Mouse (Mus musculus) hindlimb bud, embryonic 11.5 days (tissue): ENCODE measurements around the gene Rchy1.

ENCODE experiments used
- DNase-seq: peaks from one replicate; pipeline ENCODE4 v3.0.0-alpha.2; 2012; ENCODE audit warnings: low read depth, low spot score; ENCODE audit errors: extremely low spot score

Rchy1 gene

DNA sequence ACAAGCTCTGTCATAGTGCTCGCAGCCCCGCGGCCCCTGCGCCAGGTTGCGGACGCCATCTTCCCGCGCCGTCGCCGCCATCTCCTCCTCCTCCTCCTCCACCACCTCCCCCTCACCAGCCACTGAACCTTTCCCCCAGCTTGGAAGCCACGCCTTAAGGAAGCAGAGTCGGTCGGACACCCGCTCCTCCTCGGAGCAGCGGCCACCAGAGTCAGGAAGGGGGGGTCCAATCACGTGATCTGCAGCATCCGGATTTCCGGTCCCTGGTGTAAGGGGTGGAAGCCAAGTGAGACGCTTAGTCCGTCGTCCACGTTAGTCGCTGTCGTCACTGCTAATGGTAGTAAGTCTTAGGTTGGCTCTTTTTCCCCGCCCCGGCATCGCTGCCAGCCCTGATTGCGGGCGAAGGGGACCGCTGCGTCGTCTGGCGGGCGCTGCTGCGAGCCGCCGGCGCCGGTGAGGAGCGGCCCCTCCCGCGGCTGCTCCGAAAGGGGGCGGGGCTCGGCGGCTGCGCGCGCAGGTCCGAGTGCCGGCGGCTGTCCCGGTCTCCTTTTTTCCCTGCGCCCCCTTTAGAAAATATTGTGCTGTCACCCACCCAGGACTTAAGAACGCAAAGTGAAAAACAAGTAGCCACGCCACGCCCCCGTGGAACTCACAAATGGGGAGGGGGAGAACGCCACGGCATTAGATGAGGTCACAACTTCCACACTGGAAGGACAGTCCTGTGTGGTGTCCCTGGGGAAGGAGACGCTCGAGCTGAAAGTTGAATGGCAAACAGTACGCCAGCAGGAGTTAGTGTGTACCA, at the start of gene Rchy1:
TSS of gene Rchy1 (minus strand) at position 430 of the 802 bp plus-strand sequence.
- peak; percentile 71 for DNase-seq

DNA sequence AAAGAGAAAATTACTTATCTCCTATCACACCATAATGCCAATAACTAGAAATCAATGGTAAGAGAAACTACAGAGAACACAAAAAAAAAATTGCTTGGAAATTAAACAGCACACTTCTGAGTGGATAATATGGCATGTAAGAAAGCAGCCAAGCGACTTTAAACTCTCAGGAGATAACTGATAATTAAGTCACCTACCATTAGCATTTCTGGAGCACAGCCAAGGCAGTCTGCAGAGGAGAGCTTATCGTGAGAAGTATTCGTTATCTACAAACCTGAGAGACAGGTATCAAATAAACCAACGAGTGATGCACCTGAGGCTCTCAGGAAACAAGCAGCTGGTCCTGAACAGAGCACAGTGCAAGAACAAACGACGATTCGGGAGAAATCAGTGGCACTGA, 48.9 kb upstream of the Rchy1 start:
- DNase-seq, result no peak

DNA sequence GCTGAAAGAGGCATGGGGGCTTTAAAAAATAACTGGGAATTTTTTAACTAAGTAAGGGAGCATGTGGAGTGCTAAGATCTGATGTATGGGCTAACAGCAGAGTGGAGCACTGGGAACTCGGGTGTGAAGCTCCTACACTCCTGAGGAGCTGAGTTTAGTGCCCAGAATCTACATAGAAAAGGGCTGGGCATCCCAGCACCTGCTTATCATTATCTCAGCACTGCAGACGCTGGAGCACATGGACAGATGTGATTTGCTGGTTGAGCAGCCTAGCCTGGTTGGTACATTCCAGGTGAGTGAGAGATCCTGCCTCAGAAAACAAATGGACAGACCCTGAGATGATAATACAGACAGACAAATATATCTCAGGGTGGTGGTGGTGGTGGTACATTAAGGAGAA, 47.0 kb upstream of the Rchy1 start:
- no peak for DNase-seq

DNA sequence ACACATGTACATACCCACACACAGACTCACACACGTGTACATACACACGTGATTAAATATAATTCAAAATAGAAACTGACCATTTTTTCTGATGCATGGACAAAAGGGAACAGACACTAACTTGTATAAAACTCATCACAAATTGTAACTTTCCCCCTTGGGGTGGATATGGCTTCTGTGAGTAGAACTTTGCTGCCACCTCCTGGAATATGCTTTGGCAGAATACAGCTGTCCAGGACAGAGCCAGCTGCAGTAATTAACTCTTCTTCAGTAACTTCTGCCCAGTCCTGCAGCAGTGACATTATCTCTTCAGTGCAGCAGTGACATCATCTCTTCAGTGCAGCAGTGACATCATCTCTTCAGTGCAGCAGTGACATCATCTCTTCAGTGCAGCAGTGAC, 40.1 kb upstream of the Rchy1 start:
- no peak for DNase-seq

DNA sequence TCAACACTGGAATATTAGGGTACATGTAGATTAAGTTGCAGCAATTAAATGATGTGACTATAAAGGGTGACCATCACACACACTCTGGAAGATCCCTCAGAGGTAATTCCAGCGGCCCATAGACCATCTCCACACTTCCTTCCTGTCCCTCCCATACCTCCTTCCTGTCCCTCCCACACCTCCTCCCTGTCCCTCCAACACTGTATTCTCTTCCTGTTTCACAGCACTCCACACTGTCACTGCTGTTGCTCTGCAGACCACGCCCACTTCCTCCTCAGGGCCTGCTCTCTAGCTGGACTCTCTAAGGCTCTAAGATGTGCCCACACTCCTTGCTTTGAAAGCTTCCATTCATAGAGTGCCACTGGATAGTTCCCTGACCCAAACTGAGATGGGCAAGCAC, 37.9 kb upstream of the Rchy1 start:
- no peak for DNase-seq

- DNase-seq, result no peak
Observed at GRCm38 (mm10) chr5:91994546-91994945, 31.7 kb upstream of the Rchy1 start.

DNA sequence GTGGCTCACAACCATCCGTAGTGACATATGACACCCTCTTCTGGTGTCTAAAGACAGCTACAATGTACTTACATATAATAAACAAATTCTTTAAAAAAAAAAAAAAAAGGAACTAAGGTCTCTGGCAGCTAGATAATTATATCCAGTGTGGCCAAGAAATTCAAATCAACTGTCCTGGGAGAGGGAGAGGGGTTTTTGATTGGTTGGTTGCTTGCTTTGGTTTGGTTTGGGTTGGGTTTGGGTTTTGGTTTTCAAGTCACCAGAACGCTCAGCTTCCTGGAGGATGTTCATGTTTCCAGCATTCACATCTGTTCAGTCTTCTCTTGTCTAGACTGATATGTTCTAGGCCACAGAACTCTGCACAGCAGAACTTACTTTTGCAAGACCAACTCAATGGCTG, 30.2 kb upstream of the Rchy1 start:
- DNase-seq, result no peak

DNA sequence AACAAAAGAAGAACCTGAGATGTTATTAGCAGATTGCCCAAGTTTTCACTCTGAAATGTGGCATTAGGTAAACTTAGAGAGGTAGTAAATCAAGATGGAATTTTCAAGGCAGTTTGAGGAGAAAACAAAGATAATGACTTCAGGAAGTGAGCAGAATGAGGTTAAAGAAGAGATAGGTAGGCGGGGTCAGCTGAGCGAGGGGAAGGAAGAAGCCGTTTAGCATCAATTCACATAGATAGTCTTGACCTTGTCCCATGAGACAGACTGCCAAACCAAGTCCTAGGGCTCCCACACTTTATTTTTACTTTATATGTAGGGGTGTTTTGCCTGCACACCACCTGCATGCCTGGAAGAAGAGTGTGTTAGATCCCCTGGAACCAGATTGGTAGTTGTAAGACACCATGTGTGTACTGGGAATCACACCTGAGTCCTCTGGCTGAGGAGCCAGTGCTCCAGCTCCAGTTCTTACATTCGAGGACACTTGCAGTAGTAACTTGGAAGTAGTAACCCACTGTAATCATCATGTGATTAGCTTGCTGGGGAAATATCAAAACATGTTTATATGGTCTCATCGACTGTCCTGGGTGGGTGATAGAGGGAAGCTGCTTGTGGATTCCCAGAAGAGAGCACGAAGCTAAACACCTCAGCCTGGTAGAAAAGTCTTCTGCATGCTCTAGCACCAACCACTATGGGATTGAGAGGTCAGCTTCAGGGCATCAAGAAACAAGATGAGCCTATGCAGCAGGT, 28.5 kb upstream of the Rchy1 start:
- no peak for DNase-seq

DNA sequence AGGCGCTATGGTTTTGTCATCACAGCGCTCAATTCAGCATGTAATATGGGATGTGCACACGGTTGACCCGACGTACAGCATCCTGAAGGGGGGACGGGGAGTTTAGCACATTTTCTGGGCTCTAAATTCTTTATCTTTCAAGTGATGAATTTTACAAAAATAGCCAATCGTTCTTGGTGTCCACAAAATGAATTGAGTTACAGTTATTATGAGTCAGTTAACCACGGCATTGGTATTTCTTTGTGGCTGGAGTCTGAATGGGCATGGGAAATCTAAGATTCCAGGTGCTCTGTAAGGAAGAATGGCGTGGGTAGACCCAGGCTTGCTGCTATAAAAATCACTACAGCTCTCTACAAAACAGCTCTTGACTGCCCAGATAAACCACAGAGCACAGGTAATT, 26.4 kb upstream of the Rchy1 start:
- no peak for DNase-seq

GRCm38 (mm10) chr5:91987799-91988198, 24.9 kb upstream of the Rchy1 start:
- DNase-seq, result no peak

DNA sequence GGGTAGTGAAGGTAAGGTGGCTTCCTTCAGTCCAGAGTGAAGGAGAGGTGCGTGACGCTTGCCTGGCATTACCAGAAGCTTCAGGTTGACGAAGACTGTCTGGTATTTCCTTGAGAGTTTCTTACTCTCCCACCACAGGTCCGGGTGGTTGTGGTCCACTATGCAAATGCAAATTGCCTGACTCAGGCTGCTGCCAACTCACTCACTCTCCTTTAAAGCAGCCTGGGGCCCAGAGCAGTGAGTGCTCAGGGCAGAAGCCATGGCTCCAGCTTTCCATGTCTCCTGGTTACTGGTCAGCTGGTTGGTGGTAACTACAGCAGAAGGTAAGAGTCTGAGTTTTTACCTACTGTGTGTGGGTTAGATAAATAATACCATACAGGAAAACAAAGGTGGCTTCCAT, 24.4 kb upstream of the Rchy1 start, which contains the start of gene Odaph:
TSS of gene Odaph (plus strand) at position 240 of the 400 bp plus-strand sequence.
- DNase-seq, result no peak

GRCm38 (mm10) chr5:91985721-91986120, 22.9 kb upstream of the Rchy1 start:
- DNase-seq, result no peak

- DNase-seq, result no peak
Observed at GRCm38 (mm10) chr5:91983490-91983889, 20.6 kb upstream of the Rchy1 start.

DNA sequence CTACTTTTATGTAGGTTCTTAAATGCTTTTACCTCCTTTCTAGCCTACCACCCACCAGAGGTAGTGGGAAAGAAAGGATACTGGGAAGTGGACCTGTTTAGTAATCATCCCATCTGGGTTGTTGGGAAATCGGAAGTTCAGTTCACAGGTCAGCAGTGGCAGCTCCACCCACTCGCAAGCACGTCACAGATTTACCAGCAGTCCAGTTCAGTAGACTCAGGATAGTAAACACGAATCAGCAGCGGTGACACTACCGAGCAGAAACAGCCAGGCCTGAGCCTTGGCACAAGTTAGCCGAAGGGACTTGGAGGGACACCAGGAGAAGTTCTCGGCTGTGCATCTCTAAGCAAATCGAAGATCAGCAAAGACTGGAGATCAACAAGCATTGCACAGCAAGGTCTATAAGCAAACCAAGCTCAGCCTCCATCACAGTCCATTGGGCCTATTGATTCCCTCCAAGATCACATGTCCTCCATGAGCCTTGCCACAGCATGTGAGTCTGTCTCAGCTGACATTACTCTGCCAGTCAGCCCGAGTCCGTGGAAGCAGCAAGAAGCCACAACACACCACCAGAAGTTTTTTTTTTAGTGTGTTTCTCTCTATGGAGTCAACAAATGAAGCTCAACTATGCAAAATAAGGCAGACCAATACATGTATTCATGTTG, 18.4 kb upstream of the Rchy1 start:
- no peak for DNase-seq

GRCm38 (mm10) chr5:91977397-91977770, 14.5 kb upstream of the Rchy1 start:
- DNase-seq, result no peak

DNA sequence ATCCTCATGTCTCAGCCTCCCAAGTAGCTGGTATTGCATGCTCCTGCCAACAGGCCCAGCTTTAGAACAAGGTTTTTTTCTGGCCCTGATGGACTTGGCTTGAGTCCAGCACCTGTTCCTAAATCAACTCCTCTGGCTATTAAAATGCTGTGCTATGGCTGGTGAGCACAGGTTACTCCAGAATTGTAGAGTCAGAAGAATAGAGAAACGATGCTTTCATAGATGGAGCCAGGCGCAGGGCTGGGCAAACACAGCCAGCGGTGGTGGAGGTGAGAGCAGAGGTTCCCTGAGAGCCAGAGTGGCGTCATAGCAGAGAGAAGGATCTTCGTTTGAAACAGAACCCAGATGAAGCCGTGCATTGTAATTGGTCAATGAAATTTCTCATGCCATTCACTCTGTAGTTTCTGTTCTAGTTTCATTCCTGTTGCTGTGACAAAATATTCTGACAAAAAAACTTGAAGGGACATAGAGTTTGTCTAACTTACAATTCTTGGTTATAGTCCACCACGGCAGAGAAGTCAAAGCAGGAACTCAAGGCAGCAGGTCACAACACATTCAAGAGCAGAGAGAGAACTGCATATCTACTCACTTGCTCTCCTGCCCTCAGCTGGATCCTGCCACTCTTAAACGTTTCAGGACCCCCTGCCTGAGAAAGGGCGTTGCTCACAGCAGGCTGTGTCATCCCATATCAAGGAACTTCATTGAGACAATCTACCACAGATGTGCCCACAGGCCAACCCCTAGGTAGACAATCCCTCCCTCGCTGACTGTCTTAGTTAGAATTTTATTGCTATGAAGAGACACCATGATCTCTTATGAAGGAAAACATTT, 13.9 kb upstream of the Rchy1 start:
- DNase-seq, result no peak

DNA sequence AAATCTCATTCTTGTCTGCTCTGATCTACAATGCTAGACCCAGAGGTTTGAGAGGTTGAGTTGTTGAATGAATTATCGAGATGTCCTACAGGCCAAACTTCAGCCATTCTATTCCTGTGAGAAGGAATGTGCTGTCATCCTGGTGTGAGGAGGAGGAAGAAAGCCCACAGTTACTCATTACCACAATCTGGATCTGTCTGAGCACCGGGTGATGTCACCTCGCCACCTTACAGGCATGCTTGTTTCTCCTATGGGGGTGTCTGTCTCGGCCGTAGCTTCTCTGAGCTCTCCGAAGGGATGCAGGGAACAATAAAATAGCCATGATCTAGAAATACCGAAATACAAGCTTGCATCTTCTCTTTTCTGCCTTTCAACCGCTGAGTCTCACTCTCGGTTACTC, 12.9 kb upstream of the Rchy1 start:
- no peak for DNase-seq

- DNase-seq, result no peak
Observed at GRCm38 (mm10) chr5:91974002-91974401, 11.1 kb upstream of the Rchy1 start.

DNA sequence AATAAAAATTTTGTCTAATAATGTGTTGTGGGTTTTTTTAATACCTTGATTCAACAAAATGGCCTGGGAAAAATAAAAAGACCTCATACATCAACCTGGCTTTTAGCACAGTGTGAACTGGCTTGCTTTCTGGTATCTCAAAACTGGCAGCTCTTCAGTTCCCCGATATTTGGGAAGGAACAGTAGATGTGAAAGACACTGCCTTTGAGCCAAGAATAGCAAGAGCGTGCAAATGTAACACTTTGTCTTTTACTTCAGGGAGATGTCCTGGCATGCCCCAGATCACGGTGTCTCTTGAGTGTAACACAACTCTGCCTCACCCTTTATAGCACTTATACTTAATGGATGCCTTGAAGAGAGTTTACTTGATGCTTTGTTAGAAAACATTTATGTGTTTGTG, 9.2 kb upstream of the Rchy1 start:
- no peak for DNase-seq

- DNase-seq, result no peak
Observed at GRCm38 (mm10) chr5:91962259-91962638, 619 bp downstream of the Rchy1 start.

- DNase-seq, result no peak
Observed at GRCm38 (mm10) chr5:91961370-91961769, 1.5 kb downstream of the Rchy1 start.
